Mouse (Mus musculus) kidney, adult 2 months (tissue): ENCODE data around the gene Ubtf.

Source experiments
- CTCF ChIP-seq: fragments of 200-500 bp; conservative IDR thresholded peaks from 2 replicates; pipeline ENCODE4 v1.5.1; 2011; ENCODE audit warnings: low read depth, mild to moderate bottlenecking, control low read depth, low read length, moderate library complexity, mixed read lengths; ENCODE audit not compliant: insufficient read depth, insufficient read length
- POLR2A ChIP-seq: fragments of 200-500 bp; IDR thresholded peaks from one replicate; pipeline ENCODE4 v1.6.1; 2011; ENCODE audit warnings: low read depth, low read length, control low read depth

GRCm38 (mm10) chr11:102284501-102285094 is 34.9 kb downstream of the Ubtf start, which contains the start of gene Tmub2:
- TF ChIP-seq CTCF (peak; percentile 27; the same call in 1 of the 2 replicates), POLR2A (no peak)
